Mouse (Mus musculus): ENCODE results near the gene Mms19. TPM values are rescaled to one million over a fixed set of nuclear protein-coding genes. Genes with fewer than 3 reads are reported as not detected.

Gene Mms19
- polyA plus RNA-seq, 1 experiment from 2014 or later, result 45.6 TPM

GRCm38 (mm10) chr19:41994023-41994422 is 13.1 kb upstream of the Mms19 start:
- WGBS, result 75% methylated on average over 7 of the region's 7 CpGs
- Histone ChIP-seq H3K9me3 (replicated peaks) (no peaks in the 10 kb centered on the region), H3K4me2 (no peak overlapping the region), H3K4me1 (peaks cover 81% of the 10 kb centered on the region), H3K36me3 (no peaks in the 10 kb centered on the region), H3K4me3 (replicated peaks) (no peak overlapping the region), H3K9ac (no peak overlapping the region), H3K27me3 (no peaks in the 10 kb centered on the region), H3K27ac (peak overlapping the region; percentile 86)
- ATAC-seq (replicated peaks; ENCODE audit: low FRiP score), result no peak

GRCm38 (mm10) chr19:41993484-41993883 is 12.5 kb upstream of the Mms19 start:
- Histone ChIP-seq H3K4me3 (replicated peaks) (no peak overlapping the region), H3K9me3 (replicated peaks) (no peaks in the 10 kb centered on the region), H3K4me1 (peaks cover 81% of the 10 kb centered on the region), H3K27me3 (no peaks in the 10 kb centered on the region), H3K36me3 (no peaks in the 10 kb centered on the region), H3K9ac (no peak overlapping the region), H3K4me2 (no peak overlapping the region), H3K27ac (peak overlapping the region; percentile 86)
- 39% methylated on average over 6 of the region's 6 CpGs for WGBS
- peak; percentile 30; the same call in 1 of the 2 replicates for ATAC-seq (replicated peaks; ENCODE audit: low FRiP score)

GRCm38 (mm10) chr19:41992971-41993370 is 12.0 kb upstream of the Mms19 start:
- WGBS, result 70% methylated on average over 2 of the region's 2 CpGs
- H3K9ac ChIP-seq, result no peak overlapping the region
- H3K36me3 ChIP-seq, result no peaks in the 10 kb centered on the region
- H3K27ac ChIP-seq, result peak overlapping the region; percentile 90
- no peak overlapping the region for H3K4me3 ChIP-seq (replicated peaks)
- H3K4me2 ChIP-seq, result no peak overlapping the region
- no peaks in the 10 kb centered on the region for H3K9me3 ChIP-seq (replicated peaks)
- H3K4me1 ChIP-seq, result peaks cover 86% of the 10 kb centered on the region
- no peaks in the 10 kb centered on the region for H3K27me3 ChIP-seq
- ATAC-seq (replicated peaks; ENCODE audit: low FRiP score), result no peak

- H3K27ac ChIP-seq, result peak overlapping the region; percentile 90
- 21% methylated on average over 6 of the region's 6 CpGs for WGBS
- ATAC-seq (replicated peaks; ENCODE audit: low FRiP score), result peak; percentile 42
Observed at GRCm38 (mm10) chr19:41991926-41992477, 11.0 kb upstream of the Mms19 start.

GRCm38 (mm10) chr19:41989810-41990209 is 8.9 kb upstream of the Mms19 start:
- Histone ChIP-seq H3K4me1 (peaks cover 67% of the 10 kb centered on the region), H3K36me3 (0 out of 2 replicates have a peak, but pooled peaks cover 5% of the 10 kb centered on the region)

More at GRCm38 (mm10) chr19:41991926-41992477, 11.0 kb upstream of the Mms19 start:
- H3K4me3 ChIP-seq (replicated peaks), result no peak overlapping the region
- 0 out of 2 replicates have a peak overlapping the region, but pooled peaks have one; percentile 22 for H3K4me2 ChIP-seq
- no peak overlapping the region for H3K9ac ChIP-seq
- no peaks in the 10 kb centered on the region for H3K36me3 ChIP-seq
- peaks cover 88% of the 10 kb centered on the region for H3K4me1 ChIP-seq
- no peaks in the 10 kb centered on the region for H3K9me3 ChIP-seq (replicated peaks)
- H3K27me3 ChIP-seq, result no peaks in the 10 kb centered on the region

GRCm38 (mm10) chr19:41987206-41987605 is 6.2 kb upstream of the Mms19 start:
- WGBS, result 48% methylated on average over 4 of the region's 4 CpGs
- H3K9ac ChIP-seq, result no peak overlapping the region
- H3K4me2 ChIP-seq, result no peak overlapping the region
- 0 out of 2 replicates have a peak, but pooled peaks cover 5% of the 10 kb centered on the region for H3K36me3 ChIP-seq
- peak overlapping the region; percentile 79 for H3K27ac ChIP-seq
- H3K9me3 ChIP-seq (replicated peaks), result no peaks in the 10 kb centered on the region
- no peak overlapping the region for H3K4me3 ChIP-seq (replicated peaks)
- ATAC-seq (replicated peaks; ENCODE audit: low FRiP score), result peak; percentile 82
- H3K27me3 ChIP-seq, result no peaks in the 10 kb centered on the region
- peaks cover 57% of the 10 kb centered on the region for H3K4me1 ChIP-seq

More at GRCm38 (mm10) chr19:41989810-41990209, 8.9 kb upstream of the Mms19 start:
- 79% methylated on average over 6 of the region's 6 CpGs for WGBS
- H3K27ac ChIP-seq, result no peak overlapping the region
- no peaks in the 10 kb centered on the region for H3K27me3 ChIP-seq
- no peak overlapping the region for H3K4me2 ChIP-seq
- no peak for ATAC-seq (replicated peaks; ENCODE audit: low FRiP score)
- H3K9me3 ChIP-seq (replicated peaks), result no peaks in the 10 kb centered on the region
- no peak overlapping the region for H3K4me3 ChIP-seq (replicated peaks)
- no peak overlapping the region for H3K9ac ChIP-seq

GRCm38 (mm10) chr19:41985994-41986393 is 5.0 kb upstream of the Mms19 start:
- no peak for ATAC-seq (replicated peaks; ENCODE audit: low FRiP score)
- no peaks in the 10 kb centered on the region for H3K27me3 ChIP-seq
- no peak overlapping the region for H3K27ac ChIP-seq
- H3K4me2 ChIP-seq, result no peak overlapping the region
- WGBS, result 89% methylated on average over 5 of the region's 5 CpGs
- no peaks in the 10 kb centered on the region for H3K9me3 ChIP-seq (replicated peaks)
- H3K4me3 ChIP-seq (replicated peaks), result no peak overlapping the region
- peaks cover 45% of the 10 kb centered on the region for H3K4me1 ChIP-seq
- no peak overlapping the region for H3K9ac ChIP-seq
- H3K36me3 ChIP-seq, result 0 out of 2 replicates have a peak, but pooled peaks cover 5% of the 10 kb centered on the region

GRCm38 (mm10) chr19:41982791-41983150 is 1.8 kb upstream of the Mms19 start:
- H3K27ac ChIP-seq, result peak overlapping the region; percentile 95
- H3K9ac ChIP-seq, result peak overlapping the region; percentile 90

GRCm38 (mm10) chr19:41981931-41982790 is 1.2 kb upstream of the Mms19 start:
- H3K9me3 ChIP-seq (replicated peaks), result no peaks in the 10 kb centered on the region
- no peaks in the 10 kb centered on the region for H3K27me3 ChIP-seq
- peaks cover 28% of the 10 kb centered on the region for H3K4me1 ChIP-seq
- H3K36me3 ChIP-seq, result 0 out of 2 replicates have a peak, but pooled peaks cover 5% of the 10 kb centered on the region
- peak overlapping the region; percentile 94 for H3K4me3 ChIP-seq (replicated peaks)
- H3K27ac ChIP-seq, result peak overlapping the region; percentile 95
- H3K9ac ChIP-seq, result peak overlapping the region; percentile 90
- ATAC-seq (replicated peaks; ENCODE audit: low FRiP score), result peak; percentile 0; the same call in 1 of the 2 replicates
- peak overlapping the region; percentile 74 for H3K4me2 ChIP-seq
- under 1% methylated on average over 74 of the region's 74 CpGs for WGBS

More at GRCm38 (mm10) chr19:41982791-41983150, 1.8 kb upstream of the Mms19 start:
- peak overlapping the region; percentile 74 for H3K4me2 ChIP-seq
- WGBS, result 3% methylated on average over 4 of the region's 4 CpGs
- H3K36me3 ChIP-seq, result 0 out of 2 replicates have a peak, but pooled peaks cover 5% of the 10 kb centered on the region
- peaks cover 34% of the 10 kb centered on the region for H3K4me1 ChIP-seq
- no peak for ATAC-seq (replicated peaks; ENCODE audit: low FRiP score)
- H3K9me3 ChIP-seq (replicated peaks), result no peaks in the 10 kb centered on the region
- peak overlapping the region; percentile 94 for H3K4me3 ChIP-seq (replicated peaks)
- no peaks in the 10 kb centered on the region for H3K27me3 ChIP-seq

- Histone ChIP-seq H3K9me3 (replicated peaks) (no peaks in the 10 kb centered on the region), H3K9ac (peak within 1 kb of the TSS; percentile 90), H3K27me3 (no peaks in the 10 kb centered on the region), H3K36me3 (0 out of 2 replicates have a peak, but pooled peaks cover 5% of the 10 kb centered on the region), H3K4me2 (peak within 1 kb of the TSS; percentile 74), H3K4me1 (peaks cover 26% of the 10 kb centered on the region), H3K4me3 (replicated peaks) (peak within 1 kb of the TSS; percentile 94), H3K27ac (peak within 1 kb of the TSS; percentile 95)
- no peak for ATAC-seq (replicated peaks; ENCODE audit: low FRiP score)
- 0% methylated on average over 33 of the region's 33 CpGs for WGBS
Observed at GRCm38 (mm10) chr19:41981595-41981927, 604 bp upstream of the Mms19 start, which contains the start of gene Ubtd1. Gene Ubtd1 (plus strand): TSS chr19:41981763.

GRCm38 (mm10) chr19:41980422-41980818 is 537 bp downstream of the Mms19 start:
- peak overlapping the region; percentile 95 for H3K27ac ChIP-seq
- H3K36me3 ChIP-seq, result no peaks in the 10 kb centered on the region
- H3K27me3 ChIP-seq, result no peaks in the 10 kb centered on the region
- no peaks in the 10 kb centered on the region for H3K9me3 ChIP-seq (replicated peaks)
- ATAC-seq (replicated peaks; ENCODE audit: low FRiP score), result peak; percentile 6; the same call in 1 of the 2 replicates
- H3K4me3 ChIP-seq (replicated peaks), result peak overlapping the region; percentile 94
- H3K4me2 ChIP-seq, result peak overlapping the region; percentile 74
- H3K9ac ChIP-seq, result peak overlapping the region; percentile 90
- H3K4me1 ChIP-seq, result peaks cover 26% of the 10 kb centered on the region
- WGBS, result under 1% methylated on average over 16 of the region's 16 CpGs
